Mouse (Mus musculus) heart, postnatal 4 days (tissue): Measurements from ENCODE around the gene Hist3h2ba. TPM values are rescaled to one million over a fixed set of nuclear protein-coding genes. Genes with fewer than 3 reads are reported as not detected.
A peak's percentile ranks its signal among the peaks of the same experiment; 100 is the strongest.
"Not testable (repeated sequence)": the region's sequence is repeated elsewhere in the genome, so short reads cannot be mapped to it uniquely, and the experiment has no call there.

Source experiments
- DNase-seq: peaks from one replicate; pipeline ENCODE4 v3.0.0; 2021
- total RNA-seq, 2 experiments: library from RNA; stranded (reverse); gene quantifications; 2 replicates each; pipeline ENCODE4 v1.2.3; 2021

Hist3h2ba gene
- total RNA-seq, 2 experiments from 2014 or later = 21.8 to 22.6 TPM

DNA sequence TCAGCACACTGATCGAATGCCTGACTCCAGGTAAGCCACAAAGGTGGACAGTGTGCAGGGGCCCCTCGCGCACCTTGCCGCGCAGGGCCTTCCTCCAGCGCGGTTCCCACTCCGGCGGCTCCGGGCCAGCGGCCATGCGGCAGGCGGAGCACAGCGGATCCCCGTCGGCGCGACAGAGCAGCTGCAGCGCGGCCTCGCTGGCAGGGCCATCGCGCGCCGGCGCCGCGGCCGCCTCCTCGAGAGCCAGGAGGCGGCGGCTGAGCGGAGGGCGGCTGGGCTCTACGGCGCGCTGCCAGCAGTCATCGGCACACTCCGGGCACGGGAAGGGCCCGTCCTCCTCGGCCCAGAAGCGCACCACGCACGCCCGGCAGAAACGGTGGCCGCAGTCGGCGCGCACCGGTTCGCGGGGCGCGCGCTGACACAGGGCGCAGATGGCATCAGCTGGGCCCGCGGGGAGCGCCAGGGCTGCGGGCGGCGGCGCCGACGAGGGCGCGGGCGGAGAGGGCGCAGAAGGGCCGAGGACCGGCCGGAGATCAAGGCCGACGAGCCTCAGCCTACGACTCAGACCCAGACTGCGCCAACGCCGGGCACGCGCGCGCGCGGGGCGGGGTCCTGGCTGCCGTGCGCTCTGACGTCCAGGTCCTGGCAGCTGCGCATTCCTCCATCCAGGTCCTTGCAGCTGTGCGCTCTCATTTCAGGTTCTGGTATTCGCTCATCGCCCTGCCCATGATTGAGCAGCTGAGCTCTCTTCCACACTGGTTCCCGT lies 10.2 kb upstream of the Hist3h2ba start, which contains the start of gene Rnf187:
Rnf187 (minus strand) TSS at position 595 of the 766 bp plus-strand sequence.
- peak; percentile 91 for DNase-seq

DNA sequence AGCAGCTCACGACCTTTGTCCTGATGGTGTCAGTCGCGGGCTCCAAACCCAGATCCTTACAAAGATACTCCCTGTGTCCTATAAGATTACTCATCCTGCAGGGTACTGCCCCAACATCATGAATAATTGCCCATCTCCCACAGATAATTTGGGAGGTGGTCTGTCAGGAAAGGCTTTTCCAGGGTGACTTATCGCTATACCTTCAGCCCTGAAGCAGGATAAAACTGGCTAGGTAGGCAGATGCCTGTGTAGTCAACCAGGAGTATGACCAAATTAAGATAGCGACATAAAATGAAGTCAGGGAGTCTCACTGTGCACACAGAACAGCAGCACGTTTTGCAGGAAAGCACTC lies 9.7 kb upstream of the Hist3h2ba start:
- no peak for DNase-seq

DNA sequence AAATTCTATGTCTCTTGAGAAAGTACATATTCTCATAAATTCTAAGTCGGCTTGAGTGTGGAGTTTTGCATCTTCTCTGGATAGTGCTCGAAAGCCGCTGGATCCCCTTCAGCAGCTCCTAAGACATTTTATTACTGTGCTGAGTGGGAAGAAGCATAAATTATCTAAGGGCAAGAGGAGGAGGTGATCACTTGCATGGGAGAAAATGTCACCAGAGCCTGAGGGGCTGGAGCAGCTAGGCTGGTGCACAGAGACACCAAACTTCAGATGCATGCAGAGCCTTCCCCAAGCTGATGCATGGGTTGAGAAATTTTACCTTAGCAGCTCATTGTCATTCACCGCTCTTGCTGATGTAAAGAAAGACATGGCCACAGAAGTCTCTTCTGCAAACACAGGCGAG lies 4.6 kb upstream of the Hist3h2ba start:
- DNase-seq = no peak

DNA sequence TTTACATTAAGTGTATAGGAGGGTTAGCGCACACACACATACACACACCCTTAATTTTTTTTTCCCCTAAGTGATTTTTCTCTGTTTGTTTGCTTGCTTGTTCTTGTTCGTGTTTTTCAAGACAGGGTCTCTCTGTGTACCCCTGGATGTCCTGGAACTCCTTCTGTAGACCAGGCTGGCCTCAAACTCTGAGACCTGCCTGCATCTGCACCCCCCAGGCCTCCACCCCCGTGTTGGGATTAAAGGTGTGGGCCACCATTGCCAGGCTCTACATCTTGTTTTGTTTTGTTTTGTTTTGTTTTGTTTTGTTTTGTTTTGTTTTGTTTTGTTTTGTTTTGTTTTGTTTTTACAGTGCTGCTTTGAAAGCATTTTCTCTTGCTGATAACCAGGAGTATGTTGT lies 1.4 kb upstream of the Hist3h2ba start:
- no peak for DNase-seq

DNA sequence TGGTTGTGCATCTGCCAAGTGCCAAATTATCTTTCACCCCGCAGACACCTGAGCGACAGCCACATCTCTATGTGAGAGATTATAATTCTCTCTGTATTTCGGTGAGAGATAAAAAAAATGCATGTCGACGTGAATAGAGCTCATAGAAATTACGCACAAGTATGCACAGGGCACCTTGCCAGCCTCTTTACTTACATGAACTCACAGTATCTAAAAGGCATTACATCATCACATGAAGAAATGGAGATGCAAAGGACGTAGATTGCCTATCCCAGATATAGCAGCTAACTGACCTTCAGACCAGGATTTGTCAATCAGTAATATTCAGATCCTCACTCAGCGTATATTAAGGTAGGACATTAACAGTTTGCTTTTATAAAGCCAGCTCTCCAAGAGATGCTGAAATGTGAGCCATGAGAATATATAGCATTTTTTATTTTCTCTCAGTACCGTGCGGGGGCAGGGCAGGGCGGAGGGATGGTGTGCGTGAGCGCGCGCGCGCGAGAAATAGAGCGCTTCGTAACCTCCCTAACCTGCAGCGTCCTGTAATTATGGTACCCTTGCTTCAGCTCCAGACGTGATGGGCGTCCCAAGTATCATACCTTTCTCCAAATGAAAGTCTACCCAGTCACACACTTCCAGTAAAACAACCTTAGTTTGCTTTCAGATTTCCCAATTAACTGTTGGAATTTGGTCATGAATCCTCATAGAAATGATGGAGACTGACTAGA lies 757 bp upstream of the Hist3h2ba start:
- no peak for DNase-seq

DNA sequence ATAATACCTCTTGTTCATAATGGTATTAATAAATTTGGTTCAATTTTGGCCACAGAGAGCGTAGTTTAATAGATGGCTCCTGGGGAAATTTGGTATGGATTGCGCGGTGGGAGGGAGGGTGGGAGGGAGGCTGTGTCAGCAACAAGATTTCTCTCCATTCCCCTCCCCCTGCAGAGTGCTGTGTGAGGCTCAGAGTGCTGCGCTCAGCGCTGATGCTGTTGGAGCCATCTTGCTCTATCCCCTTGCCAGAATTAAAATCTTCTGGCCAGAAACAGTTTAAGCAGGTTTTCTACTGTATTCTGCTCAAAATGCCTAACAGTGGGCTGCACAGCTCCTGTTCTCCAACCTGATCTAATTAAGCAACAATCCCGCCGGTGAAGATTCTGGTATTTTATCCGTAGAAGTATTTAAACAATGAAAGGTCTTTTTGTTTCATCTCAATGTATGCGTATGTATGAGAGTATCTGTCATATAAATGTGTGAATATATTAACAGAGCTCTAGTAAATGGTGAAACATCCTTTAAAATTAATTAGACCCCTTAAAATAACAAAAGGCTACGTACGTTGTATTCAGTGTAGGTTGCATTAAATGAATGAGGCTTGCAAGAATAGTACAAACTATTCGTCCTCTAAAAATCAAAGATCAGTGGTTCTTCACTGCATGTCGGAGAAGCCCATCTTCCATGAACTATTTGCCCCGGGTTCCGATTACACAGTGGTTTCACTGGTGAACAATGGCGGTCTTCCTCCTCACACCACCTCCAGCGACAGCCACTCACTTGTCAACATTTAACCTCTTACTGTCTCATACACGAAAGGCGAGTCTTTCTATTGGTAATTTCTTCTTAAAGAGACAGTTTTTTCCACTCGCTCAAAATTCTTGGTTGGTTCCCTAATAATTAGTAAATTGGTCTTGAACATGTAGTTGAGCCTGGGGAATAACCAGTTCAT lies 1.0 kb downstream of the Hist3h2ba start:
- DNase-seq = no peak

DNA sequence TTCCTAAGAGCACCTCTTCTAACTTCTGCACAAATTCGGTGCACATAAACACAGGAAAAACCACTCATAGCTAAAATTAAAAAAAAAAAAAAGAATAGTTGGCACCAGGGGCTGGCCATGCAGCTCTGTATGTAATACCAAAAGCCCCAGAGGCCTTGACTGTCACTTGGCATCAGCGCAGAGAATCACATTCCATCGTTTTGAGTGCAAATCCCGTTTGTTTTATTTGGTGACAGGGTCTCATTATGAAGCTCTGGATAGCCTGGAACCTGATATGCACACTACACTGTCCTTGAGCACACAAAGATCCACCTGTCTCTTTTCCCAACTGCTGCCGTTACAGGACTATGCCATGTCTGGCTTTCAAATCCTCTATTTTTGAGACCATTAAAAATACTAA lies 2.5 kb downstream of the Hist3h2ba start:
- DNase-seq = no peak

DNA sequence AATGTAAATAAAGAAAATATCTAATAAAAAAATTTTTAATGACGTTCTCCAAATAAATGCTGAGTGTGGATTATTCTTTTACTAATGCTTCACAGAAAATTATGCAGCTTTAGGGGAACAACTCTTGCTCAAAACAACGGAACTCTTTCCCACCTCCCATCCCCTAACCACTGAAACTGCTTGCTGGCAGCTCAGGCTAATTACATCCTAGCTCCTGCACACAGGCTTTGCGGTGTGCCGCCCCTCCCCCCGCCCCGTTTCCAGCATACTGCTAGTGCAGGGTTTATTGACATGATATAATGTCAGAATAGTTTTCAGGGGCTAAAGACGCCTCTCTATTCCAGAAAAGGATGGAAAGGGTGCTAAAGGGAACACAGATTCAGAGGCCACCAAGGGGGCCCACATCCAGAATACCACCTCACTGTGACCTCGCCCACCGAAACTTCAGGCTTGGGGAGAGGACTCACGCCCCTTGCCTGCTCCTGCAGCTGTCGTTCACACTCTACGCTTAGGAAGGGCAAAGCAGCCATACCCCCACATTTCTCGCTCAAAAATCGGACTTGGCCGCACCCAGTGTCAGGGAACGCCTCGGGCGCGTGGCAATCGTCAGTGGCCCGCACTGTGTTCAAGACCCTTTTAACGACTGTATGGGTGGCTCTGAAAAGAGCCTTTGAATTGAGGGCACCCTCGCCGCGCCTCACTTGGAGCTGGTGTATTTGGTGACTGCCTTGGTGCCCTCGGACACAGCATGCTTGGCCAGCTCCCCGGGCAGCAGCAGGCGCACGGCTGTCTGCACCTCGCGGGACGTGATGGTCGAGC lies 4.8 kb downstream of the Hist3h2ba start:
- peak; percentile 33 for DNase-seq

DNA sequence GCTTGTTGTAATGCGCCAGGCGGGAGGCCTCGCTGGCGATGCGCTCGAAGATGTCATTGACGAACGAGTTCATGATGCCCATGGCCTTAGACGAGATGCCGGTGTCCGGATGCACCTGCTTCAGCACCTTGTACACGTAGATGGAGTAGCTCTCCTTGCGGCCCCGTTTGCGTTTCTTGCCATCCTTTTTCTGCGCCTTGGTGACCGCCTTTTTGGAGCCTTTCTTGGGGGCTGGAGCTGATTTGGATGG lies 5.4 kb downstream of the Hist3h2ba start:
- not testable (repeated sequence) for DNase-seq

DNA sequence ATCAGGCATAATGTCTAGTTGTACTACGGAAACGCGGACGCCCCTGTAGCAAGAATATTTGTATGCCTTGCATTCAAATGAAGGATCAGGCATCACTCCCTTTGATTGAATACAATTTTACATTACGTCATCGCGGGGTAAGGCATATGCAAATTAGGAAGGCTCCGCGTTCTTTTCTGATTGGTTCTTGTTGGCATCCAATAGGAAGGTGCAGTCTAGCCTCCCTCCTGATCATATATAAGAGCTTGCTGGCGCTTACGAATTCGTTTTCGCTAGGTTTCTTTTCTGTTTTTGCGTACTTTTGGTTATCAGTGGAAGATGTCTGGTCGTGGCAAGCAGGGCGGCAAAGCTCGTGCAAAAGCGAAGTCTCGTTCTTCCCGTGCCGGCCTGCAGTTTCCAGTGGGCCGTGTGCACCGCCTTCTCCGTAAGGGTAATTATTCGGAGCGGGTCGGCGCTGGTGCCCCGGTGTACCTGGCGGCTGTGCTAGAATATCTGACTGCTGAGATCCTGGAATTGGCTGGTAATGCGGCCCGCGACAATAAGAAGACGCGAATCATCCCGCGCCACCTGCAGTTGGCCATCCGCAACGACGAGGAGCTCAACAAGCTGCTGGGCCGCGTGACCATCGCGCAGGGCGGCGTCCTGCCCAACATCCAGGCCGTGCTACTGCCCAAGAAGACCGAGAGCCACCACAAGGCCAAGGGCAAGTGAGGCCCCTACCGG lies 5.9 kb downstream of the Hist3h2ba start, which contains the start of the genes Hist3h2a and Trim17:
Hist3h2a (plus strand) TSS at position 266 of the 723 bp plus-strand sequence.
Trim17 (plus strand) TSS at position 266 of the 723 bp plus-strand sequence.
- DNase-seq = peak; percentile 91

DNA sequence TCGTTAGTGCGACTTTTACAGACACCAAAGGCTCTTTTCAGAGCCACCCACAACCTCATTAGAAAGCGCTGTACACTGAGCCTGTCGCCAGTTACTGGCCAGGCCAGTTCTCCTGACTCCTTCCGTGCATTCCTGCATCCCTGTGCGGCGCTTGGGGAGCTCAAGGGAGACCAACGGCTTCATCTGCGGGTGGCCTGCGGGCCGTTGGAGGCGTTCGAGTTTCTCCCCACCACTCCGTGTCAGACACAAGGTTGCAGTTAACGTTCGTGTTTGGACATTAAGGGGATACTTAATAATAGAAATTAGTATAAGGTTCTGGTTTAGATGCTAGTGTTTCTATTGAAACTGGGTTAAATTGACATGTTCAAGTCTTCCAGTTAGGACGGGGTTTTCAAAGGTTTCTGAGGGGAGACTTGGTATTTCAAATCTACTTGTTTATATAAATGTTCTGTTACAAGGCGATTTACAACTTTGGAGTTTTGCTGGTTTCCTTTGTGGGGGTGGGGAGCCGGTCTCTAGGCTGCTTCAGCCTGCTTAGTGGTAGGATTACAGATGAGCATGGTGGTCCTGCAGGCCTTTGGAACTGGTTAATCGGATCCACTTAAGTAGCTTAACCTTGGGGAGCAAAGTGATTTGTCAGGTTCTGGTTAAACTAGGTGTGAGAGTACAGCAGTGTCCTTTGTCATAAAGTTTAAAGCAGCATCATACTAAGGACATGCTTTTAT lies 6.6 kb downstream of the Hist3h2ba start:
- no peak for DNase-seq

DNA sequence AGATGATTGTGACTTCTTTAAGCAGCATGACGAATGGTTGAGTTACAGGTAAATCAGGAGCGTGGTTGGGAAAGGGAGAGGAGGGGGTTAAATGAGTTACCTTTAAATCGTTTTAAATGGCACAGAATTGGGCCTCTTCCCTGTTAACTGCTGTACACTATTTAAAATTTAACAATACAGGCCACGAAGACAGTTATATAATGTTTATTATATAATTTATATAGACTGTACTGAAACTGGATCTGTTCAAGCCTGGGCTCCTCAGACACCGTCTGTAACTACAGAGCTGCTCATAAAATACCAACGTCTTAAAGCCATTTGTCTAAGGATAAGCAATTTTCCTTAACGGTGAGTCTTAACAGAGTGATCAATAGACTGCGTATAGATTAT lies 7.1 kb downstream of the Hist3h2ba start:
- no peak for DNase-seq

DNA sequence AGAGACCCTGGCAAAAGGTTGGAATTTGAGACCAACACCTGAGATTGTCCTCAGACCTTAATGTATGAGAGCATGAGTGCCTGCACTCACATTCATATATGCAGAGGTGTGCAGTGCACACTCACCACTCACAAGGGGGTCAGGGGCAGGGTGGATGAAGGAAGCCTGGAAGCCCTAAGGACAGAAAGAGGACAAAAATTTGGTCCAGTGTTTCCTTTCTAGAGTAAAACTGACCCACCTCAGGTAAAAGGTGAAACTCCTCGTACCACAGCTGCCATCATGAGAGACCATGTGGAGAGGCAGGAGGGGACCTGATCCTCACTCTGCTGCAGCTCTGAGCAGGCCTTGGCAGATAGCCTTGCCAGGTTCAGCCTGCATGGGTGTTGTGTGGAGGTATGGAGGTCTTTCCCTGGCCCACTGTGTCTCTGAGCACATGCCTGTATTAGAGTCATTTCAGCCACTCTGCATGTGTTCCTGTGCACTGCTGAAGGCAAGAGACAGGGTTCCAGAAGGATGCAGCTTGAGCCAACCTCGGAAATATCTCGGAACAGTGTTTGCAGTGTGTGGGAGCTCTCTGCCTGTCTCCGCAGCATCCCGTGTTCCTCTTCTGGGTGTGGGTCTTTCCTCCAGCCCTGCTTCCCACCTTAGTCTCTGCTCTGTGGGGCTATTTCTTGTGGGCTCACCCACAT lies 8.7 kb downstream of the Hist3h2ba start:
- DNase-seq = no peak

DNA sequence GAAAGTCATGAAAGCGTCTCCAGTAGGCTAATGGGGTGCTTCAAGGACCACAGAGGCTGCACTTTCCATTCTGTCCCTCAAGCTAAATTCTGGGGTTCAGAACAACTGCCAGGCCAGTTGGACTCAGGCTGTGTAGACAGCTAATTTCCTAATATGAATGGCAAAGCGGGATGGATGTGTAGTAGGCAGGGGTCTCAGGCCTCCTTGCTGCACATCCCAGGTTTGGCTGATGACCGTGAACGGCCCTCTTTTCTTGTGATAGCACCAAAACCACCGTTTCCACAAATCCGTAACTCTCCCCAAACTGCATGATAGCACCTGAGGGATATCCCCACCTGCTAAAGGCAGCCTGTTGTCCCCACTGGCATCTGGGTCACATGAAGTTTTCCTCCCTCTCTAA lies 9.8 kb downstream of the Hist3h2ba start:
- DNase-seq = no peak

DNA sequence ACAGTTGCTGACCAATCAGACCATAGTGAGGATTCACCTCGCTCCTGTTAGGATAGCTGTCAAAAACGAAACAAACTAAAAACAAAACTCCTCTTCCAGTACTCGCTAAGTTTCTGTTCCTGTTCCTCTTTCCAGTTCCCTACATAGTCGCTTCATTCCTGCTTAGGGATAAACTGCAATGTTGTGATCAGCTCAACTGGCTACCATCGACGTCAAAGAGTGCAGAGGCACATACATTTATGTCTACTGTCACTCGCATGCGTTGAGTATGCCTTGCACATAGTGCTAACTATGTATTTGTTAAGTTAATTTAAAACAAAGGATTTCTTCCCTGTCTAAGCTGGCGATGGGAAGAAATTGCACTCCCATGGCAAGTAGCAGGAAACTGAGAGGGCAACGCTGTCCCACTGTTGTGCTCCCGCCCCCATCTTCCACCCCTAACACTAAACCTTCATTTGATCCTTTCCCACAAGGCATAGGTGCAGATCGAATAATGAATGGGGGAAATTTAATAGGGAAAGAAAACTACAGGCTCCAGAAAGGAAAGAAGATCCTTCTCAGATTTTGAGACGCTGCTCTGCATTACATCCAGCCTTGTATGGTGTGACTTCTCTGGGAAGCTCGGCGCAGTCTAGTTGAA lies 10.6 kb downstream of the Hist3h2ba start:
- DNase-seq = no peak

DNA sequence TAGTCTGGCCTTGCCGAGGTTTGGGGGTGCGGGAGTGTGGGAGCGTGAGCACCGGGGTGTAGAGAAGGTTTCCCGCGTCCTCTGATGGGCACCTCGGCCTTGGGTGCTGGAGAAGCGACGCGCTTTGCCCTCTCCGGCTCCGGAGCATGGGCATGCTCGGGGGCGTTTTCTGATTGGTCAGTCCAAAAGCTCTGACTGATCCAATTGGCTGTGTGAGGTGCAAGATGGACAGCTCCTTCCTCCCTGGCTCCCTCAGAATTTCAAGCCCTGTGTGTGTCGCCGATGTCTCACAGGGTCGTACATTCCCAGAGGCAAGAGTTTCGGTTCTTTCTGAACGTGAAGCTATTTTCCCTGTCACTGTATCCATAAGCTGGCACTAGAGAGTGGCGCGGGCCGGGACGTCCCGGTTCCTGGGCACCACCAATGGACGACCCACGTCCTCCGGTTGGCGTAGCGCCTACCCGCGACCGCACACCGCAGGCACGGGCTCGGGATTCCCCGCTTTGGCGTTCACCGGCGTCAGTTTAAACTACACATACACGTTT lies 11.3 kb downstream of the Hist3h2ba start:
- DNase-seq = peak; percentile 80

DNA sequence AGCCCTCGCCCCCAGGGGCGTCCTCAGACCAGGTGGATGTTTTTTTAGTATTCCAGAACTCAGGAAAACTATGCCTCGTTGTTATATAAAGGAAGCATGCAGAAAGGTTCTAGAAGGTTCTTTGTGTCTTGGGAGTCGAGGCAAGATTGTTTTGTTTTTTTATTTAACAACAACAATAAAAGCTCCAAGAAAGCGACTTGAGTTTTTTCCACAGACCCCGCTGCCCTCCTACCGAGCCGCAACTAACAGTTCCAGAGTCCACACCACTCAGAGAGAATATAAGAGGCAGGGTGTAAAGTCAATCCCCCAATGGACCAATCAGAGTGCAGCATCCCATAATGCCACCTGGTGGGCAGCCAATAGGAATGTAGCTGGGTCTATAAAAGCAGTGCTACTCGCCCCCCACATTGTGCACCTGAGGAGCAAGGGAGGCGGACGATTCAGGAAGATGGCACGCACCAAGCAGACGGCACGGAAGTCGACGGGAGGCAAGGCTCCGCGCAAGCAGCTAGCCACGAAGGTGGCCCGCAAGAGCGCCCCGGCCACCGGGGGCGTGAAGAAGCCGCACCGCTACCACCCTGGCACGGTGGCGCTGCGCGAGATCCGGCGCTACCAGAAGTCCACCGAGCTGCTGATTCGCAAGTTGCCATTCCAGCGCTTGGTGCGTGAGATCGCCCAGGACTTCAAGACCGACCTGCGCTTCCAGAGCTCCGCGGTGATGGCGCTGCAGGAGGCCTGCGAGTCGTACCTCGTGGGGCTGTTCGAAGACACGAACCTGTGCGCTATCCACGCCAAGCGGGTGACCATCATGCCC lies 12.9 kb downstream of the Hist3h2ba start:
- DNase-seq = no peak

DNA sequence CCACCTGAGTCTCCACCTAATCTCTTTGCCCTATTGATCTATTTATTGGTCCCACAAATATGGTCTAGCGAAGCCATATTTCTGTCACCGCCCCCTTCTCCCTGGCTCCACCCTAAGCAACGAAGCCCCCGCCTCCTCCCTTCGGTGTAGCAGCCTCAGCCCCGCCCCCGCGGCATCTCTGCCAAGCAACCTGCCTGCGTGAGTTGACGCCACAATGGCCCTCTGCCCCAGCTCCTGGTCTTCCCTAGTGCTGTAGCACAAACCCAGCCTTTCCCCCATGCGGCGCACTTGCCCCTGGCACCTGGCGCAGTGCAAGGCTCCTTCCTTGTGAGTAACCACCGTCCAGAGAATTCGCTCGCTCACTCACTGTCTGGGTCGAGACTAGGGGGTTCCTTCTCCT lies 14.8 kb downstream of the Hist3h2ba start:
- DNase-seq = peak; percentile 61
